Mouse (Mus musculus) c-Kit-positive CD71-negative TER-119-negative erythroid progenitor cells, embryonic 14.5 days (primary cell): ENCODE results near the gene Gm4307.
"Not testable (repeated sequence)": the region's sequence is repeated elsewhere in the genome, so short reads cannot be mapped to it uniquely, and the experiment has no call there.

ENCODE experiments used
- DNase-seq: peaks from one replicate; pipeline ENCODE4 v3.0.0-alpha.2; 2013; ENCODE audit warnings: low read depth

Gm4307 gene

DNA sequence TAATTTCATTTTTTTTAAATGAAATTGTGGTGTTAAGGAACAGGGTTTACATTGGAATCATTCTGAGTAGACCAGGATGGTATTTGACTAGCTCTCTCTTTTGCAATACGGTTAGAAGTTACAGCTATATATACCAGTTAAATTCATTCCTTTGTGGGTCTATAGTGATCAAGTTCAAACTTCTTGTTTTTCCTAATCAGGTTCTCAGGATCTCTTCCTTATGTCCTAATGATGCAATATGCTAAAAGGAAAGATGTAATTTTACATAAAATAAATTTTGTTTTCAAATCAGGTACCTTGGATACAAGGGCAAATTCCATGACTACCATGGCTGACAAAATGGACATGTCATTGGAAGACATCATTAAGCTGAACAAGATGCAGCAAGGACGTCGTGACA lies at the start of gene Gm4307:
Gene Gm4307, plus strand, starts transcription at position 301 of the 400 bp plus-strand sequence.
- DNase-seq: not testable (repeated sequence)

DNA sequence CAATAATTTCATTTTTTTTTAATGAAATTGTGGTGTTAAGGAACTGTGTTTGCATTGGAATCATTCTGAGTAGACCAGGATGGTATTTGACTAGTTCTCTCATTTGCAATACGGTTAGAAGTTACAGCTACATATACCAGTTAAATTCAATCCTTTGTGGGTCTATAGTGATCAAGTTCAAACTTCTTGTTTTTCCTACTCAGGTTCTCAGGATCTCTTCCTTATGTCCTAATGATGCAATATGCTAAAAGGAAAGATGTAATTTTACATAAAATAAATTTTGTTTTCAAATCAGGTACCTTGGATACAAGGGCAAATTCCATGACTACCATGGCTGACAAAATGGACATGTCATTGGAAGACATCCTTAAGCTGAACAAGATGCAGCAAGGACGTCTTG lies 25.8 kb upstream of the Gm4307 start, which contains the start of gene Gm4301:
Gene Gm4301, plus strand, starts transcription at position 301 of the 400 bp plus-strand sequence.
- DNase-seq: not testable (repeated sequence)

GRCm38 (mm10) chr10:100340536-100340935 lies 20.6 kb upstream of the Gm4307 start, which contains the start of gene Gm4302:
Gene Gm4302, plus strand, starts transcription at chr10:100340836.
- not testable (repeated sequence) for DNase-seq

GRCm38 (mm10) chr10:100345672-100346071 lies 15.5 kb upstream of the Gm4307 start, which contains the start of gene Gm4303:
Gene Gm4303, plus strand, starts transcription at chr10:100345972.
- DNase-seq: not testable (repeated sequence)

DNA sequence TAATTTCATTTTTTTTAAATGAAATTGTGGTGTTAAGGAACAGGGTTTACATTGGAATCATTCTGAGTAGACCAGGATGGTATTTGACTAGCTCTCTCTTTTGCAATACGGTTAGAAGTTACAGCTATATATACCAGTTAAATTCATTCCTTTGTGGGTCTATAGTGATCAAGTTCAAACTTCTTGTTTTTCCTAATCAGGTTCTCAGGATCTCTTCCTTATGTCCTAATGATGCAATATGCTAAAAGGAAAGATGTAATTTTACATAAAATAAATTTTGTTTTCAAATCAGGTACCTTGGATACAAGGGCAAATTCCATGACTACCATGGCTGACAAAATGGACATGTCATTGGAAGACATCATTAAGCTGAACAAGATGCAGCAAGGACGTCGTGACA lies 10.3 kb upstream of the Gm4307 start, which contains the start of gene Gm4305:
Gene Gm4305, plus strand, starts transcription at position 301 of the 400 bp plus-strand sequence.
- not testable (repeated sequence) for DNase-seq

DNA sequence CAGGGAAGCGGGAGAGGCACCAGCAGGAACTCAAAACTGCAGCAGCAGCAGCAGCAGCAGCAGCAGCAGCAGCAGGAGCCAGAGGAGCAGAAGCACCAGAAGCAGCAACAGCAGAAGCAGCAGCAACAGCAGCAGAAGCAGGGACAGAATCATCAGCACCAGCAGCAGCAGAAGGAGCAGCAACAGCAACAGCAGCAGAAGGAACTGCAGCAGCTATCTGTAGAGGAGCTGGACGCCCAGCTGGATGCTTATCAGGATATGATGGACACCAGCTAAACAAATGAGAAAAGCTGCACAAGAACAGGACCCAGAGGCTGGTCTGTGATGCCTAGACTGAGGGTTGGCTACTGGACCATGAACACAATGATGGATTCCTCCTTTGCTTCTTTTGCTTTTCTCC lies 4.3 kb upstream of the Gm4307 start:
- DNase-seq: not testable (repeated sequence)

- not testable (repeated sequence) for DNase-seq
Measured at GRCm38 (mm10) chr10:100382460-100382859, 21.3 kb downstream of the Gm4307 start, which contains the start of gene Gm4312. Gene Gm4312, minus strand, starts transcription at chr10:100382560.

- not testable (repeated sequence) for DNase-seq
Measured at GRCm38 (mm10) chr10:100402301-100402700, 41.2 kb downstream of the Gm4307 start.
